Mouse (Mus musculus): ENCODE data around the gene Naxe. TPM values are rescaled to one million over a fixed set of nuclear protein-coding genes. Genes with fewer than 3 reads are reported as not detected.

Naxe gene
- polyA plus RNA-seq (2015; fragmentation: Nextera tagmentation; extraction: Ambion mirVana) = 161 and 173 TPM in 2 replicates

DNA sequence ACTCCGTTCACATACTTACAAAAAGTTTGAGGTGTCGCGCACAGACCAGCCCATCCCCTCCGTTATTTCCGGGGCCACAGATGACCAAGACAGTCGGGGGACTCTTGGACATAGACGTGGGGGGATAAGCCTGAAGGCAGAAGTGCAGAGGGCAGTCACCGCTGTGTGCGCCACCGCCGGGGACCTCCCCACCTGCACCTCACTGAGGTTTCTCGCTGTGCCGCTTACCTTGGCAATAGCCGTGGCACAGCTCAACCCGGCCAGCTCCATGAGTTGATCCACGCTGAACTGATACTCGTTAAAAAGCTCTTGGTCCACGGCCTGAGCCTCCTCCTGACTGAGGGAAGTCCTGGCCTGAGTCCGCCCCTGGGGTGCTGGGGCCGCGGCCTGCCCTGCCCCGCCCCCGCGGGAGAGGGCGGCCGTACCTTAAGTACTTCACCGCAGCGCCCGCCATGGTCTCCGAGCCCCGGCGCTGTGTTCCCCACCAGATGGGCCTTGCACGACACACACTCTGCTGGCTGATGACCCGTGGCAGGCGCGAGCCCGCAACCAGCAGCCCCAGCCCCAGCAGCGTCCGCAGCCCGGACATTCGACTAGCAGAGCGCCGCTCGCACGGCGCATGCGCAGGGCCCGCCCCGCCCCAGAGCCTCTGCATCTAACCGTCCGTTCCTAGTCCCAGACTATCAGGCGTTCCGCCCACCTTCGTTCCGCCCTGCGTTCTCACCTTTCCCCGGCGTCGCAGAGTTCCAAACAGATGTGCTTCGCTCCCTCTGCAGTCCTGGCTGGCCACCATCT, at the start of gene Naxe:
Gene Naxe, minus strand, starts transcription at position 594 of the 795 bp plus-strand sequence.
- H3K4me3 ChIP-seq (replicated peaks; ENCODE audit: low read depth, low read length) = peak within 1 kb of the TSS; percentile 88
- H3K9me3 ChIP-seq (replicated peaks; ENCODE audit: low read length) = no peaks in the 10 kb centered on the region
- peaks cover 3% of the 10 kb centered on the region; the same call in 1 of the 2 replicates for H3K36me3 ChIP-seq (ENCODE audit: insufficient read depth, low read length)
- H3K27me3 ChIP-seq (ENCODE audit: insufficient read depth, low read length) = no peaks in the 10 kb centered on the region
- under 1% methylated on average over 60 of the region's 60 CpGs for WGBS
- H3K9ac ChIP-seq (ENCODE audit: low read depth, low read length) = peak within 1 kb of the TSS; percentile 87
- peak; percentile 95 for DNase-seq (ENCODE audit: low spot score)
- peaks cover 12% of the 10 kb centered on the region; the same call in 1 of the 2 replicates for H3K4me1 ChIP-seq (replicated peaks; ENCODE audit: insufficient read depth, low read length)
- peak within 1 kb of the TSS; percentile 76; the same call in 1 of the 2 replicates for H3K27ac ChIP-seq
- peak; percentile 94 for ATAC-seq (replicated peaks; ENCODE audit: low FRiP score, low read depth)
- H3K4me2 ChIP-seq (ENCODE audit: low read length) = peak within 1 kb of the TSS; percentile 98
- TF ChIP-seq CTCF (IDR thresholded peaks at IDR 0.05; ENCODE audit: low read depth) = no peak

DNA sequence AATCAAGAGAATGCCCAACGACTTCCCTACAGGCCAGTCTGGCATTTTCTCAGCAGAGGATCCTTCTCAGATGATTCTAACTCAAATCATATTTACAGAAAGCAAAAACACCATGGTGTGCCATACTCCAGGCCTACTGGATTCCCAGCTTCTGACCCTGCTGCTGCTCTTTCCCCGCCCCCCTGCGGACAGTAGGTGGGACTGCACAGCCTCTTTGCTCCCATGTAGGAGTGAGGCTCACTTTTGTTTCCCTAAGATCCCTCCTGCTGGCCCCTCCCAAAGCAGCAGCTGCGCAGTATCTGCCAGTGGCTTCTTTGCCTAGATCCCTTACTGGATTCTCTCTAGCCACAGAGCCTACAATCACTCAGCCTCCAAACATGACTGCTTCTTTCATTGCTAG, 47.8 kb upstream of the Naxe start:
- Histone ChIP-seq H3K36me3 (ENCODE audit: insufficient read depth, low read length) (0 out of 2 replicates have a peak, but pooled peaks cover 18% of the 10 kb centered on the region), H3K27ac (no peak overlapping the region), H3K9ac (ENCODE audit: low read depth, low read length) (no peak overlapping the region), H3K27me3 (ENCODE audit: insufficient read depth, low read length) (no peaks in the 10 kb centered on the region), H3K9me3 (replicated peaks; ENCODE audit: low read length) (no peaks in the 10 kb centered on the region), H3K4me2 (ENCODE audit: low read length) (no peak overlapping the region), H3K4me1 (replicated peaks; ENCODE audit: insufficient read depth, low read length) (no peaks in the 10 kb centered on the region), H3K4me3 (replicated peaks; ENCODE audit: low read depth, low read length) (no peak overlapping the region)
- 90% methylated on average over 4 of the region's 4 CpGs for WGBS
- DNase-seq (ENCODE audit: low spot score) (no peak), ATAC-seq (replicated peaks; ENCODE audit: low FRiP score, low read depth) (no peak)
- no peak for TF ChIP-seq CTCF (IDR thresholded peaks at IDR 0.05; ENCODE audit: low read depth)

- ATAC-seq (replicated peaks; ENCODE audit: low FRiP score, low read depth) (0 out of 2 replicates have a peak, but pooled peaks have one; percentile 17), DNase-seq (ENCODE audit: low spot score) (peak; percentile 23)
- Histone ChIP-seq H3K4me3 (replicated peaks; ENCODE audit: low read depth, low read length) (no peak overlapping the region), H3K27ac (peak overlapping the region; percentile 72; the same call in 1 of the 2 replicates), H3K4me1 (replicated peaks; ENCODE audit: insufficient read depth, low read length) (no peaks in the 10 kb centered on the region), H3K9me3 (replicated peaks; ENCODE audit: low read length) (no peaks in the 10 kb centered on the region), H3K27me3 (ENCODE audit: insufficient read depth, low read length) (no peaks in the 10 kb centered on the region), H3K4me2 (ENCODE audit: low read length) (no peak overlapping the region), H3K36me3 (ENCODE audit: insufficient read depth, low read length) (0 out of 2 replicates have a peak, but pooled peaks cover 10% of the 10 kb centered on the region), H3K9ac (ENCODE audit: low read depth, low read length) (no peak overlapping the region)
- WGBS = 63% methylated on average over 6 of the region's 6 CpGs
- no peak for TF ChIP-seq CTCF (IDR thresholded peaks at IDR 0.05; ENCODE audit: low read depth)
Observed at GRCm38 (mm10) chr3:88102611-88103010, 44.3 kb upstream of the Naxe start.

- 0 out of 2 replicates have a peak, but pooled peaks cover 9% of the 10 kb centered on the region for H3K36me3 ChIP-seq (ENCODE audit: insufficient read depth, low read length)
- no peak overlapping the region for H3K4me2 ChIP-seq (ENCODE audit: low read length)
- H3K9me3 ChIP-seq (replicated peaks; ENCODE audit: low read length) = no peaks in the 10 kb centered on the region
- TF ChIP-seq CTCF (IDR thresholded peaks at IDR 0.05; ENCODE audit: low read depth) = no peak
- DNase-seq (ENCODE audit: low spot score) (peak; percentile 39), ATAC-seq (replicated peaks; ENCODE audit: low FRiP score, low read depth) (no peak)
- peak overlapping the region; percentile 72; the same call in 1 of the 2 replicates for H3K27ac ChIP-seq
- no peaks in the 10 kb centered on the region for H3K4me1 ChIP-seq (replicated peaks; ENCODE audit: insufficient read depth, low read length)
- 76% methylated on average over 6 of the region's 6 CpGs for WGBS
- no peak overlapping the region for H3K9ac ChIP-seq (ENCODE audit: low read depth, low read length)
- no peak overlapping the region for H3K4me3 ChIP-seq (replicated peaks; ENCODE audit: low read depth, low read length)
- no peaks in the 10 kb centered on the region for H3K27me3 ChIP-seq (ENCODE audit: insufficient read depth, low read length)
Observed at GRCm38 (mm10) chr3:88102196-88102595, 43.9 kb upstream of the Naxe start.

- no peak for ATAC-seq (replicated peaks; ENCODE audit: low FRiP score, low read depth)
- H3K4me1 ChIP-seq (replicated peaks; ENCODE audit: insufficient read depth, low read length) = no peaks in the 10 kb centered on the region
- no peaks in the 10 kb centered on the region for H3K27me3 ChIP-seq (ENCODE audit: insufficient read depth, low read length)
- peak overlapping the region; percentile 72; the same call in 1 of the 2 replicates for H3K27ac ChIP-seq
- H3K36me3 ChIP-seq (ENCODE audit: insufficient read depth, low read length) = 0 out of 2 replicates have a peak, but pooled peaks cover 14% of the 10 kb centered on the region
- H3K9me3 ChIP-seq (replicated peaks; ENCODE audit: low read length) = no peaks in the 10 kb centered on the region
- TF ChIP-seq CTCF (IDR thresholded peaks at IDR 0.05; ENCODE audit: low read depth) = no peak
- H3K4me3 ChIP-seq (replicated peaks; ENCODE audit: low read depth, low read length) = no peak overlapping the region
- no peak overlapping the region for H3K9ac ChIP-seq (ENCODE audit: low read depth, low read length)
- no peak for DNase-seq (ENCODE audit: low spot score)
- WGBS = 91% methylated on average over 7 of the region's 7 CpGs
- H3K4me2 ChIP-seq (ENCODE audit: low read length) = no peak overlapping the region
Observed at GRCm38 (mm10) chr3:88101736-88102135, 43.4 kb upstream of the Naxe start.

GRCm38 (mm10) chr3:88100251-88100650, 42.0 kb upstream of the Naxe start:
- H3K4me3 ChIP-seq (replicated peaks; ENCODE audit: low read depth, low read length) = no peak overlapping the region
- H3K27me3 ChIP-seq (ENCODE audit: insufficient read depth, low read length) = no peaks in the 10 kb centered on the region
- H3K9me3 ChIP-seq (replicated peaks; ENCODE audit: low read length) = no peaks in the 10 kb centered on the region
- no peaks in the 10 kb centered on the region for H3K4me1 ChIP-seq (replicated peaks; ENCODE audit: insufficient read depth, low read length)
- ATAC-seq (replicated peaks; ENCODE audit: low FRiP score, low read depth) = no peak
- no peak for TF ChIP-seq CTCF (IDR thresholded peaks at IDR 0.05; ENCODE audit: low read depth)
- no peak overlapping the region for H3K4me2 ChIP-seq (ENCODE audit: low read length)
- WGBS = 62% methylated on average over 3 of the region's 3 CpGs
- no peak overlapping the region for H3K27ac ChIP-seq
- H3K36me3 ChIP-seq (ENCODE audit: insufficient read depth, low read length) = 0 out of 2 replicates have a peak, but pooled peaks cover 15% of the 10 kb centered on the region
- H3K9ac ChIP-seq (ENCODE audit: low read depth, low read length) = no peak overlapping the region
- peak; percentile 15 for DNase-seq (ENCODE audit: low spot score)

Measured in kidney, postnatal 0 days (tissue).